Mouse (Mus musculus): ENCODE results near the gene Caln1. TPM values are rescaled to one million over a fixed set of nuclear protein-coding genes. Genes with fewer than 3 reads are reported as not detected.

Gene Caln1
- polyA plus RNA-seq, 1 experiment from 2014 or later = 0.08 TPM

GRCm38 (mm10) chr5:130820021-130820648 is 450.9 kb downstream of the Caln1 start:
- Histone ChIP-seq H3K4me2 (no peak overlapping the region), H3K4me3 (ENCODE audit: low read depth, low read length) (no peak overlapping the region), H3K9me3 (ENCODE audit: low read depth, low read length) (no peaks in the 10 kb centered on the region), H3K27me3 (ENCODE audit: insufficient read depth, low read length) (no peaks in the 10 kb centered on the region), H3K36me3 (ENCODE audit: insufficient read depth) (no peaks in the 10 kb centered on the region), H3K27ac (ENCODE audit: low read depth) (no peak overlapping the region), H3K4me1 (ENCODE audit: insufficient read depth) (no peaks in the 10 kb centered on the region), H3K9ac (no peak overlapping the region)
- WGBS = 61% methylated on average over 4 of the region's 4 CpGs
- ATAC-seq (ENCODE audit: insufficient read depth) (no peak), DNase-seq (peak; percentile 4)
- TF ChIP-seq CTCF (IDR thresholded peaks at IDR 0.05; ENCODE audit: low read depth) = 0 out of 2 replicates have a peak, but pooled peaks have one; percentile 5

- H3K4me3 ChIP-seq (ENCODE audit: low read depth, low read length) = no peak overlapping the region
- no peak overlapping the region for H3K4me2 ChIP-seq
- ATAC-seq (ENCODE audit: insufficient read depth) (no peak), DNase-seq (no peak)
- no peak overlapping the region for H3K27ac ChIP-seq (ENCODE audit: low read depth)
- no peak overlapping the region for H3K9ac ChIP-seq
- no peak for TF ChIP-seq CTCF (IDR thresholded peaks at IDR 0.05; ENCODE audit: low read depth)
- WGBS = 80% methylated on average over 5 of the region's 5 CpGs
- H3K27me3 ChIP-seq (ENCODE audit: insufficient read depth, low read length) = no peaks in the 10 kb centered on the region
- H3K4me1 ChIP-seq (ENCODE audit: insufficient read depth) = no peaks in the 10 kb centered on the region
- no peaks in the 10 kb centered on the region for H3K36me3 ChIP-seq (ENCODE audit: insufficient read depth)
- H3K9me3 ChIP-seq (ENCODE audit: low read depth, low read length) = no peaks in the 10 kb centered on the region
Measured at GRCm38 (mm10) chr5:130820661-130821060, 451.4 kb downstream of the Caln1 start.

- TF ChIP-seq CTCF (IDR thresholded peaks at IDR 0.05; ENCODE audit: low read depth) = no peak
- ATAC-seq (ENCODE audit: insufficient read depth) = no peak
- WGBS = 73% methylated on average over 2 of the region's 2 CpGs
Measured at GRCm38 (mm10) chr5:130825797-130826196, 456.5 kb downstream of the Caln1 start.

GRCm38 (mm10) chr5:130848562-130848961 is 479.3 kb downstream of the Caln1 start:
- no peaks in the 10 kb centered on the region for H3K36me3 ChIP-seq (ENCODE audit: insufficient read depth)
- 85% methylated on average over 6 of the region's 6 CpGs for whole genome bisulfite sequencing
- TF ChIP-seq CTCF (IDR thresholded peaks at IDR 0.05; ENCODE audit: low read depth) = no peak
- H3K27ac ChIP-seq (ENCODE audit: low read depth) = no peak overlapping the region
- H3K4me3 ChIP-seq (ENCODE audit: low read depth, low read length) = no peak overlapping the region
- ATAC-seq (ENCODE audit: insufficient read depth) (no peak), DNase-seq (no peak)
- no peaks in the 10 kb centered on the region for H3K27me3 ChIP-seq (ENCODE audit: insufficient read depth, low read length)
- no peak overlapping the region for H3K4me2 ChIP-seq
- no peaks in the 10 kb centered on the region for H3K4me1 ChIP-seq (ENCODE audit: insufficient read depth)
- H3K9ac ChIP-seq = no peak overlapping the region
- no peaks in the 10 kb centered on the region for H3K9me3 ChIP-seq (ENCODE audit: low read depth, low read length)

More at GRCm38 (mm10) chr5:130825797-130826196, 456.5 kb downstream of the Caln1 start:
- Histone ChIP-seq H3K9ac (no peak overlapping the region), H3K27ac (ENCODE audit: low read depth) (no peak overlapping the region), H3K4me2 (no peak overlapping the region), H3K27me3 (ENCODE audit: insufficient read depth, low read length) (no peaks in the 10 kb centered on the region), H3K4me1 (ENCODE audit: insufficient read depth) (no peaks in the 10 kb centered on the region), H3K36me3 (ENCODE audit: insufficient read depth) (no peaks in the 10 kb centered on the region), H3K9me3 (ENCODE audit: low read depth, low read length) (no peaks in the 10 kb centered on the region), H3K4me3 (ENCODE audit: low read depth, low read length) (no peak overlapping the region)
- DNase-seq = no peak

GRCm38 (mm10) chr5:130849610-130850009 is 480.4 kb downstream of the Caln1 start:
- 49% methylated on average over 4 of the region's 4 CpGs for whole genome bisulfite sequencing
- no peak for TF ChIP-seq CTCF (IDR thresholded peaks at IDR 0.05; ENCODE audit: low read depth)
- Histone ChIP-seq H3K9ac (no peak overlapping the region), H3K4me1 (ENCODE audit: insufficient read depth) (no peaks in the 10 kb centered on the region), H3K9me3 (ENCODE audit: low read depth, low read length) (no peaks in the 10 kb centered on the region), H3K4me3 (ENCODE audit: low read depth, low read length) (no peak overlapping the region), H3K27ac (ENCODE audit: low read depth) (no peak overlapping the region), H3K36me3 (ENCODE audit: insufficient read depth) (no peaks in the 10 kb centered on the region), H3K27me3 (ENCODE audit: insufficient read depth, low read length) (no peaks in the 10 kb centered on the region), H3K4me2 (no peak overlapping the region)
- no peak for ATAC-seq (ENCODE audit: insufficient read depth)
- DNase-seq = peak; percentile 72

GRCm38 (mm10) chr5:130852182-130852581 is 482.9 kb downstream of the Caln1 start:
- no peak overlapping the region for H3K4me3 ChIP-seq (ENCODE audit: low read depth, low read length)
- H3K4me1 ChIP-seq (ENCODE audit: insufficient read depth) = no peaks in the 10 kb centered on the region
- H3K9ac ChIP-seq = no peak overlapping the region
- DNase-seq (peak; percentile 24), ATAC-seq (ENCODE audit: insufficient read depth) (no peak)
- TF ChIP-seq CTCF (IDR thresholded peaks at IDR 0.05; ENCODE audit: low read depth) = no peak
- no peaks in the 10 kb centered on the region for H3K36me3 ChIP-seq (ENCODE audit: insufficient read depth)
- 13% methylated on average over 11 of the region's 11 CpGs for WGBS
- peak overlapping the region; percentile 40 for H3K4me2 ChIP-seq
- H3K9me3 ChIP-seq (ENCODE audit: low read depth, low read length) = no peaks in the 10 kb centered on the region
- no peak overlapping the region for H3K27ac ChIP-seq (ENCODE audit: low read depth)
- H3K27me3 ChIP-seq (ENCODE audit: insufficient read depth, low read length) = no peaks in the 10 kb centered on the region

GRCm38 (mm10) chr5:130853371-130853770 is 484.1 kb downstream of the Caln1 start:
- Histone ChIP-seq H3K4me2 (no peak overlapping the region), H3K4me1 (ENCODE audit: insufficient read depth) (no peaks in the 10 kb centered on the region), H3K9me3 (ENCODE audit: low read depth, low read length) (no peaks in the 10 kb centered on the region), H3K27me3 (ENCODE audit: insufficient read depth, low read length) (no peaks in the 10 kb centered on the region), H3K4me3 (ENCODE audit: low read depth, low read length) (no peak overlapping the region), H3K9ac (no peak overlapping the region), H3K36me3 (ENCODE audit: insufficient read depth) (no peaks in the 10 kb centered on the region), H3K27ac (ENCODE audit: low read depth) (no peak overlapping the region)
- ATAC-seq (ENCODE audit: insufficient read depth) (no peak), DNase-seq (peak; percentile 94)
- TF ChIP-seq CTCF (IDR thresholded peaks at IDR 0.05; ENCODE audit: low read depth) = peak; percentile 100
- WGBS = under 1% methylated on average over 10 of the region's 10 CpGs
